Mouse (Mus musculus): ENCODE measurements around the gene Peli2.

Peli2 gene

DNA sequence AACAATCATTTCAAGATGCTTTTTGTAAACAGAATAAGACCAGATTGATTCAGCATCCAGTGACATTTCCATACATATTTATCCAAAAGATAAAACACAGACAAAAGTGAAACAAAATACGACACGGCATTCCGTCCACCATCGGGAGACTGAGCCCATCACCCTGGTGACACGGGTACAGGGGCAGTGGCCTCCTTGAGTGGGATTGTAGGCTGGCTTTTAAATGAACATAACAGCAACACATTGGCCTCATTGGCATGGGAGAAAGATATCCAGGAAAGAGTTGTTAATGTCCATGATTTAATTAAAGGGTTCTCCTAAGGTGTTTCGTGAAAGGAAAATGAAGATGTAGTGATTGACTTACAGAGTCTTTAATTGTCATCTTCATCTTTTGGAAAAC, 5.3 kb downstream of the Peli2 start:
- no peak for DNase-seq (ENCODE audit: low read depth, low spot score)

DNA sequence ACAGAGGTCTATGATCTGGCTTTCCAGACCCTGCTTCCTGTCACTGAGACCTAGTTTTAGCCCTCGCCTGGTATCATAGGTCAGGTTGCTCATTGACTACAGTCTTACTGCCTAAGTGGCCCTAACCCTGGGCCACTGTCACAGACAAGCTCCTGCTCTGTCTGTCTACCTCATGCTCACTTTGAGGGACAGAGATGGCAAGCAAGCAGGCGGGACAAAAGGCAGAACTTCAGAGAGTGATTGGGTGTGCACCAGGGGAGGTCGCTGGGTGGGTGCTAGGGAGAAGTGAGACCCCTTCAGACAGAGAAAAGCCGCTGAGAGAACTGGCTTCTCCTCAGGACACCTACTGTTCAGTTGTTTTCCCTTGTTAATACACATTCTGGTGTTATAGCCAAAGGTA, 6.3 kb downstream of the Peli2 start:
- no peak for DNase-seq (ENCODE audit: low read depth, low spot score)

DNA sequence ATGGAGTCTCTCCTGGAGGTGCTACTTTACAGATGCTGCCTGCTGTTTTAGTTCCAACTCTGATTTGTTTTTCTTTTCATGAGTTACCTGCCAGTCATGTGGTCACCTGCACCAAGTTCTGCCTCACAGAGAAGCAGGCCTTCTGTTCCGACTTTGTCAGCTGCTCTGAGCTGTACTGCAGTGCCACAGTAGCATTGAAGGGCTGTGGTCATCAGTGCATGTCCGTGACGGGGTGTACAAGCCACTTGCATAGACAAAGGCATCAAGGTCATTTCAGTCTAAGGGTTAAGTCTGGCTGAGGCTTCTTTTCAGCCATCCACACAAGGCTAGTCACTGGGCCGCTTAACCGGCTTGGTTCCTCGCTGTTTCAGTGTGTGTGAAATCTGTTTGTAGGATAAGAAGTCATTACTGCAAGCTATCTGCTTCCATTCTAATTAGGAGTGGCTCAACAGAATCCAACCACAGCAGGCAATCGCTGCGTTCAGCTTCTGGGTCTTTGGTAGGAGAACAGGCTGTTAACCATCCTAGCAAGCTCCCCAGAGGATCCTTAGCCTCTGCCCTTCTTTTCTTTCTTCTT, 7.1 kb downstream of the Peli2 start:
- DNase-seq (ENCODE audit: low read depth, low spot score): no peak

DNA sequence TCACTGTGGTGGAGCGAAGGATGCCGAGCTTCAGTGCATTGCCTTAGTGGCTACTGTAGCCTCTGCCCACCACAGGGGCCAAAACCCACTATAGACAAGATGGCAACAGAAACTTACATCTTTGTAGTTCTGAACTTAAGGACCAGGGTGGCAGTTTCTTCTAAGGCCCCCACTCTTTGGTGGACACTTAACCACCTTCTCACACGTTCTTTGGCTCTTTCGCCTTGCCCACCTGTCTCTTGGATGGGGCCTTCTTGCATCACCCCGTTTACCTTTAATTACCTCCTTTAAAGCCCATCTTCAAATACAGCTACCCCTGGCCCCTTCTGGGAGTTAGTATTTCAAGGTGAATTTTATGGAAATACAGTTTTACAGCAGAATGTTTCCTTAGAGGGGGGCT, 8.1 kb downstream of the Peli2 start:
- DNase-seq (ENCODE audit: low read depth, low spot score): no peak

DNA sequence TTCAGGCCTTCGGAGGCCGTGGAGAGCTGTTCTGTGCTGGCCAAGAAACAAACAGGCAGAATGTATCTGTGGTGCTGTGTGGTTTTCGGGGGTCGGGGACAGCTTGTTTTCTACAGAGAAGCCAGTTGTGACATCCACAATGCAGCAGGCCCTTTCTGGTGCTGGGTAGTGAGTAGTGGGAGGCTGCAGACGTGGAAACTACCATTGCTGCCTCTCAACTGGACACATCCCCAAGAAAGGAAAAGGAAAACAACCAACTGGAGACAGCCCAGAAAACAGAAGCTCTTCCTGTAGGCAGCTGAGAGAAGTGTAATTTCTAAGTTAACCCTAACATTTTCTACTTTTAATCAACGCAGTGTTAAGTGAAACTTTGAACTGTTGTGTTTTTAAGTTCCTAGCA, 9.4 kb downstream of the Peli2 start:
- no peak for DNase-seq (ENCODE audit: low read depth, low spot score)

DNA sequence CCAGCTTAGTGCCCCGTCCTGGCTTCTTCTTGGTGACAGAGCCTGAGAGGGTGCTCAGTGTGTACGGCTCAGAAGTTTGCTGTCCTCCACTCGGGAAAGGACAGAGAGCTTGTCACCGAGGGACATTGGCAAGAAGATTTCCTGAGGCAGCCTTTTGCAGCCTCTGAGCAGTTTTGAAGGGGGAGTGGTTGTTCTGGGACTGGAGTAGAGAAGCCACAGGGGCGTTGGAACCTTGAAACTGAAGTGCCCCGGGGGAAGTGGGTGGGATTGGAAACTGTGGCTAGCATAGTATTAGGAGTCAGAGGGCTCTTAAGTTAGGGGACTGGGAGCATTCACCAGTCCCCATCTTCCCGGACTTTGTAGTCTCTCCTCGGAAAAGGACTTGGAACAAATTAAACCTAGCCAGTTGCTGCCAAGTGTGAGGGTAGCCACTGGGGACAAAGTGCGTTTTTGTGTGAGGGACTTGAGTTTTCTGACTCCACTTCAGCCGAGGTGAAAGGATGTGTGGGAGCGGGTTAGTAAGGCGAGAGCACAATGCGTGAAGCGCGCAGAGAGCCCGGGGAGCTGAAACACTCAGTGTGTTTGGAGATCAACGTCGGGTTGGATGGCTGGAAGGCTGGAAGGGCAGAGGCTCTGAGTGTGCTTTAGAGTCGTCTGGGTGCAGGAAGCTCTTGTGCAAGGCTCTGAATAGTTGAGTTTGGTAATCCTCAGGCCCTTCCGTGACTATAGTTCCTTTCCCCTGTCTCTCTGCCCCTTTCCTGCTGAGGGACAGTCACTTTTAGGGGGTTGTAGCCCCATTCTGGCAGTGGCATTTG, 10.3 kb downstream of the Peli2 start:
- DNase-seq (ENCODE audit: low read depth, low spot score): no peak

DNA sequence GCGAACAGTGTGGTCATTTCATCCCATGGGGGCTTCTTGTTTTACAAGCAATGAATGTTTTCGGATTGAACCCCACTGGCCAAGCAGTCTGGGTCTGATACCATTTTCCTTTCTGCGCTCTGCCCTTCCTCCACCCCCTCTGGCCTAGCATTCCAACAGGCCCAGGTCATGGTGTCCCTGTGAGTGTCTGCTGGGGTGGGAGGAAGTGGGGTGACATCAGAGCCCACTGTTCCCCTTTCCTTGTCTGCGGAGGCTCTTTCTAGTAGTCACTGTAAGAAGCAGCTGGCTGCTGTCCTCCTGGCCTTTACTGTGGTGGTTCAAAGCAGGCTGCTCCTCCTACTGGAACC, 10.9 kb downstream of the Peli2 start:
- no peak for DNase-seq (ENCODE audit: low read depth, low spot score)

DNA sequence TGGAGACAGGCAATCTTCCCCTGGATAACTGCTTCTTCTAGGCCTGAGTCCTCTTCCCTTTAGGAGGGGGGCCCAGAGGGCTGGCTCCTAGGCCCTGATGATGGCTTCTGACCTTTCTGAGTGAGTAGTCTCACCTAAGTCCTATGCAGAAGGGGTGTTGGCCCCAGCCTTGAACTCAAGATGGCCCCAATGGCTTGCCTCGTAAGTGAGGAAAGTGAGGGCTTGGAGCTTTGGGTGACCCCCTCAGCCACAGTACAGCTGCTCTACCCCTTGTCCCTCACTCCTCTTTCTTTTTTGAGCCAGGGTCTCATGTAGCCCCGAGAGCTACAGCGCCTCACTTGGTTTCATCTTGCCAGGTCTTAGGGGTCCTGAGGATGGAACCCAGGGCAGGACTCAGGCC, 11.6 kb downstream of the Peli2 start:
- DNase-seq (ENCODE audit: low read depth, low spot score): no peak

DNA sequence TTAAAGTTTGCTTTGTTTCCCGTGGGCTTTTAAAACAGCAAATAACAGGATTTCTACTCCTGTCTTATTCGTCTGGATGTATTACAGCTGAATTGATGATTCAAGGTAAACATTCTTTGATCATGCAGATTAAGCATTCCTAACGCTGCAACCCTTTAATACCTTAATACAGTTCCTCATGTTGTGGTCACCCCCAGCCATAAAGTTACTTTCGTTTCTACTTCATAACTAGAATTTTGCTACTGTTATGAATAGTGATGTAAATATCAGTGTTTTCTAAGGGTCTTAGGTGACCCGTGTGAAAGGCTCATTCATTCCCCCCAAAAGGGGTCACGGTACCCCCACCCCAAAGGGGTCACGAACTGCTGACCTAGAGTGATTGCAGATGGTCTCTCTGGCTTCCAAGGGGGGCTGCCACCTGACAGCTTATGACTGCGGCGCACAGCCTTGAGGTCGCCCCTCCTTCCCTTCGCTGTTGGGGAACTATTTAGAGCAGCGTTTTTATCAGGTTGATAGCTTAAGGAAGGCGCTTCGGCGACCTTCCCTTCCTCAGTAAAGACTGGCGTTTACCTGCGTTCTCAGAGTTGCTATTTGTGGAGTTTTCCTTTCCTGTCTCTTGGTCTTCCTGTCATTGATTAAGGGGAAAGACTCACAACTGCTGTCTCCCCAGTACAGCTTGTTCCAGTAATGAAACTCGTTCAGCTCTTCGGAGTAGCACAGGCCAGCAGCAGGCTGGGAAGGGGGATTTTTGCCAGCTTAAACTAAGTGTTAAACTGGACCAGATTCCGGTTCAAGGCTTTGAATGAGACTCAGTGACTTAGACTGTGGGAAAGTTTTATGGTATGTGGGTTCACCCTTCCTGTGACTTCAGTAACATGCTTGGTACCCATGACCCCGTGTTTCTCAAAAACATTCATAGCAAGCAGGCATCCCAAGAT, 12.5 kb downstream of the Peli2 start:
- no peak for DNase-seq (ENCODE audit: low read depth, low spot score)

DNA sequence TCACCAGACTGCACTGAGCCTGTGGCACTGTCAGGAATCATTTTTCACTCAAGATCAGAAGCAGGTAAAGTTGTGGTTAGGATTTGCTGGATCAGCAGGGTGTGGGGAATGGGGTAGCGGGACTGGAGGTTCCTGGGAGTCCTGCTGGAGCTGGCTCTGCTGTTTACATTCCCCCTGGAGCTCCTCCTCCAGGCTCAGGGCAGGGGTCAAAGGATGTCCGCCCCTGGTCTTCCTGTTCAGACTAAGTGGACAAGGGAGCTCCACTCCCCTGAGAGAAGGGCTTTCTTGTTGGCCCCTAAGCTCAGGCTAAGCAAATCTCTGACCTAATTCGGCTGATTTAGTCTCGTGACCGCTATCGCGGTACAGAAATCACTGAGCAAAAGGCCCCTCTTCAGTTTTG, 13.7 kb downstream of the Peli2 start:
- DNase-seq (ENCODE audit: low read depth, low spot score): no peak

DNA sequence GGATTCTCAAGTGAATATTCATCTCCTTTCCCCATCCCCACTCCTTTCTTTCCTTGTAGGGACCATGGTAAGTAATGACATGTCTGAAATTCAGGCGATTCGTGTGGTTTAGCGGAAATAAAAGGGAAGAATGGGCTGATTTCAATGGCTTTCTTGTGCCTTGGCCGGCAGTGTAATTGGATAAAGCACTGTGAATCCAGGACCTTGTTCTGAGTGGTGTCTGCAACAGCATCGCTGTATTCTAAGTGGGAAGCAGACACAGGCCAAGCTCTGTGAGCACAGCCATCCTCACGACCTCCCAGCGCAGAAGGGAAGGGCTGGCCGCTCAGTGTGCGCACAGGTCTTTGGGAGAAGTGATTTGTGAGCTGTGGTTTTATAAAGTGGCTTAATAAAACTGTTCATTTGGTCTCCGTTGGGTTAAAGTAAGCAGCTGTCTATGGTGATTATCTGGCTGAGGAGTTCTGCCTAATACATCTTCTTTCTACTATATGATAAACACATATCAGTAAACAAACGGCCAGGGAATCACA, 15.3 kb downstream of the Peli2 start:
- DNase-seq (ENCODE audit: low read depth, low spot score): no peak

DNA sequence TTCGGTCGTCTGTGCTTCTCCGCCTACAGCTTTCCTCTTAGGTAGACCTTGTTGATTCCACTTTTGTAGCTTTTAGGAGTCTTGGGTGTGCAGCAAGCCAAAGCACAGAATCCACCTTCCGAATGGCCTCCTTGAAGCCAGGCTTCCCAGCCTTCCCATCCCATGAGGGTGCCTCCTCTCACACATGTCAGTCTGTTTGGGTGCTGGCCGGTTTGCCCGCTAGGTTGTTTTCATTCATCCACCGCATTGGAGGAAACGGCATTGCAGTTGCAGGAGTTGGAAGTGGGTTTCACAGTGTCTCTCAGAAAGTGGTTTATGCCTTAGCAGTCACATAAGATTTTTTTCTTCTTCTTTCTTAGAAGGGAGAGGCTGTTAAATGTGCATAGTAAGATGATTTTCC, 17.1 kb downstream of the Peli2 start:
- DNase-seq (ENCODE audit: low read depth, low spot score): no peak

DNA sequence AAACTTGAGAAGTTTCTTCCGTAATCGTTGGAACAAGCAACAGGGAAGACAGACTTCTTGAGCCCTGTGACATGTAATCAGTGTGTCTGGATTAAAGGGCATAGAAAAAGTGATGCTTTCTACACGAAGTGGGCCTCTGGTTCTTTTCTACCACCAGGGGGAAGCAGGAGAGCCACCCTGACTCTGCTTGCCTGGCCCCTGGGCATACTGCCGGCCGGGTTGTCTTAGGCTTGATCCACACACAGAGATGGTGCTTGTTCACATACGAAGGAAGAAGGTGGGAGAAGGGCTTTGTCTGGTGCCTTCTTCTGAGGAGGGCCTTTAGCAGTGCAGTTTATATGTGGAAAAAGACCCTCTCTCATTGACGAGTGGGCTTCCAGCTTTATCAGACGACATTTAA, 17.5 kb downstream of the Peli2 start:
- no peak for DNase-seq (ENCODE audit: low read depth, low spot score)

DNA sequence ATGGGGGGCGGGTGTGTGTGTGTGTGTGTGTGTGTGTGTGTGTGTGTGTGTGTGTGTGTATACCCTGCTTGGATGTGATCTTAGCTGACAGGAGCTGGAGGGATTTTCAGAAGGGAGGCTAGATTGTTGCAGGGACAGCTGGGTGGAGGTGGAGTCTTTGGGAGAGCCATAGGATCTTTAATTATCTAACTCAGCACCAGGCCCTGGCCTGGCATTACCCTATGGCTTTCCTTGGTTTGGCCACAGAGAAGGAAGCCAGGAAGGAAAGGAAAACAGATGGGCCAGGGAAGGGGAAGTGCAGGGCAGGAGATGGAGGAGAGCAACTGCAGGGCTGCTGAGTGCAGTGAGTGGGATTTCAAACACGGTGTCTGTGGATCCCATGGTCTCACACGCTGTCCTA, 18.8 kb downstream of the Peli2 start:
- DNase-seq (ENCODE audit: low read depth, low spot score): no peak

DNA sequence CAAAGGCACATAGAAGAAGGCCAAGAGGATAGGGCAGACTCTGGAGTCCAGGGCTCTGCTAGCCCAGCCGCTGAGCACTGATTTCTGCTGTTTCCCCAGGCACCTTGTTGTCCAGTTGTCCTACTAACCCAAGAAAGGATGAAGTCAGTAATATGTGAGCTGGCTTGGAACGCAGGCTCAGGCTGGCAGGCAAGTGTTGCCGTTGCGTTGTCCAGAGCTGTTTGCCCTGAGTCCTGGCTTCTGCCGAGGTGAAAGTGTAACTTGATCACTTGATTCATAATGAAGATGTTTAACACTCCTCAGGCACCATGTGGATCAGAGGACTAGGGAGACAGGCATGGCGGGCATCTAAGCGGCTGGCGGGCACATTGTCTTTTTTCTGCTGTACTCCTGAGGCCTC, 21.1 kb downstream of the Peli2 start:
- no peak for DNase-seq (ENCODE audit: low read depth, low spot score)

DNA sequence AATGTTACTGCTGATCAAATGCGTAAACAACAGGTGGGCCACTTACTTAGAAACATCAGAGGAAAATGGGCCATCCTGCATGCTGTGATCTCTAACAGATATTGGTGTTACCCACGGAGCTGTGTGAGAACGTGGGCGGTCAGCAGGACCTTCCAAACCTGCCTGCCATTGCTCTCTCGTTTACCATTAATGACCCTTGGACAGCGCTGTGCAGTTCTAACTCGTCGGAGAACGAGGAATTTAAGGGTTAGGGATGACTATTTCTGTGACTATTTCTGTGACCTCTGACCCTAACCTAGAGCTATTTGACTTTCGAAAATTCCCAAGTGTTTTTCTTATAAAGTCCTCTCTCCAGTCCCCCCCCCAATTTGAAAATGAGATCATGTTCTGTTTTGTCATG, 22.1 kb downstream of the Peli2 start:
- no peak for DNase-seq (ENCODE audit: low read depth, low spot score)

DNA sequence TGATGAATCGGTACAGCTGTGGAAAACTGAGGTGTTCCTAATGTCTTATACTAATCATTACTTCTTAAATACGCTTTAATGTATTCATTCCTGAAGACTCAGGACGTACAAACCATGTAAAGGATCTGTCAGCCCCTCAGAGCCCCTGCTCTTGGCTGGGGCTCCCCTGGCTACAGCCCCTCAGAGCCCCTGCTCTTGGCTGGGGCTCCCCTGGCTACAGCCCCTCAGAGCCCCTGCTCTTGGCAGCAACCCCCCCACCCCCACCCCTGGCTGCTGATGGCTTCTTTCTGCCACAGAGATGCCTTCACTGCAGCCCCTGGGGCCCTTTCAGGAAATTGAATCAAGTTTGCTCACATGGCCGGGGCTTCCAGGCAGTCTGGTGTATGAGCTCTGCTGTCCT, 22.5 kb downstream of the Peli2 start:
- no peak for DNase-seq (ENCODE audit: low read depth, low spot score)

DNA sequence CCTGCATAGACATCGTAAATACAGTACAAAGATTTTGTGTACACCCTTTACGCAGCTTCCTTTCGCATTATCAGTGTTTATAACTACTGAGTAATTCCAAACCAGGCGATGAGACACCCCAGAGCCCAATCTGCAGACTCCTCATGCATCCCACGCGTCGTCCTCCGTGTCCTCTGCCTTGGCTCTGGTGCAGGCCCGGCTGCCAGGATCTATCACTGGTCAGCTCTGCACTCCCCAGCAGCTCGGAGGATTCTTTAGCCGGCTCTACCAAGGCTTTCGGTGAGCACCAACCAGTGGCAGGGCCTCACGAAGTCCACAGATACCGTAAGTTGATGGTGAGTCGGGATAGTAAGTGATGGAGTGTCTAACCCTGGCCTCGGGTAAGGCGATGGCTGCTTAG, 23.7 kb downstream of the Peli2 start:
- DNase-seq (ENCODE audit: low read depth, low spot score): no peak

DNA sequence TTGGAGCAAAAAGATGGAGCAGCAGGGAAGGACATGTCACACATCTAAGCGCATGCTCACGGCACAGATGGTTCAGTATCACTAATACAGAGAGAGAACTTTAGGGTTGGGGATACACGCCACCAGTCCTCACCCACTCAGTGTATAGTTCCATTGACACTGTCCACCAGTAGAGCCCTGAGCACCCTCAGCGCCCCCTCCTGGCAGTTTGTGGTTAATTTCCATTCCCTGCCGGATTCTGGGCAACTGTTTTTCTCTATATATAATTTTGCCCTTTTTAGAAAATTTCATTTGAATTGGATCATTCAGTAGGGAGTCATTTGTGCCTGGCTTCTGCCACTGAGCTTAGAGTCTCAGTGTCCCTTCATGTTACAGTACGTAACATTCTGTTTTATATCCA, 27.1 kb downstream of the Peli2 start:
- DNase-seq (ENCODE audit: low read depth, low spot score): no peak

DNA sequence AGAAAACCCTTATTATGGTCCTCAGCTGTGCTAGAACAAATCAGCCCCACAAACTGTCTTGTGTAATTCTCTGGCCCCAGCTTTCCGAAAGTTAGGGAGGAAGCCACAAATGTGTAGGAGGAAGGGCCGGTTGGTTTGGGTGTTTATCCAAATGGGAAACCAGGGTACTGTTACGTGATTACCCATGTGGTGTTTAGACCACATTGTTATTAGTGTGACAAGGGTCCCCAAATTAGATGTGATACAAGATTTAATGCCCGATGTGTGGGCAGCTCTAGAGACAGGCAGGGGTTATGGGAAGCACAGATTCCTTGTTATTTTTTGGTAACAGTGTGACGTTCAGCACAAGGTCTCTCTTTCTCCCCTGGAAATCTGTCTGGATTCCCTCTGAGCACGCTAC, 28.0 kb downstream of the Peli2 start:
- DNase-seq (ENCODE audit: low read depth, low spot score): no peak

DNA sequence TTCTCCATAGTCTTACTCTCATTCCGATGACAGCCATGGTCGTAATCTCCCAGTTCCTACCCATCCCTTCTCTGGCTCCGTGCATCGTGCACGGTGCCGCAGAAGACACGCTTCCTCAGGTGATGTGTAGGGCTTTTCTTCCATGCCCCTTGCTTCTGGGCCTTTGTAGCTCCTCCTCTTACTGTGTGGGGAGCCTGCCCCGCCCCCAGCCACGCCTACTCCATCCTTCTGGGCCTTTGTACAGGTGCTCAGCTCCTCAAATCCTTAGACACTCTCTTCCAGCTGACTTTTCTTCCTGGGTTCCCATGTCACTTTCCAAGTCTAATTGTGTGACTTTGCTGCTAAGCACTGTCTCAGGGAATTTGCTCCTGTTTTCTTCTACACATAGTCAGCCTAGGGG, 28.7 kb downstream of the Peli2 start:
- DNase-seq (ENCODE audit: low read depth, low spot score): no peak

DNA sequence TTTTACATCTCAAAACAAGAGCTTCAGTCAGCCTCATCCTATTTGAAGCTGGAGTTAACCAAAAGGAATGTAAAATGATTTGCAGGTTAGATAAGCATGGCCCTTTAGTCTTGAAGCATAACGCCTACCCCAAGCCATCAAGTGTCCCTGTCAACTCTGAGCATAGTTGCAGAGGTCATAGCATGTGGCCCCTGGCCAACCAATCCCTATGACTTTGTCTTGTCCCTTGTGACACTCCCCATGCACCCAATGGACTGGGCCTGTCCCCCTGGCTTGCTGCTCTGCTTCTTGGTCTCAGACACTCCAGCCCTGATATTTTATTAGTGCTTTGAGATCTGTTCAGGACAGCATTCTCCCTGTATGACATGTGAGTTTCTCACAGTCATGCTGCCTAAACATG, 30.3 kb downstream of the Peli2 start:
- DNase-seq (ENCODE audit: low read depth, low spot score): no peak

DNA sequence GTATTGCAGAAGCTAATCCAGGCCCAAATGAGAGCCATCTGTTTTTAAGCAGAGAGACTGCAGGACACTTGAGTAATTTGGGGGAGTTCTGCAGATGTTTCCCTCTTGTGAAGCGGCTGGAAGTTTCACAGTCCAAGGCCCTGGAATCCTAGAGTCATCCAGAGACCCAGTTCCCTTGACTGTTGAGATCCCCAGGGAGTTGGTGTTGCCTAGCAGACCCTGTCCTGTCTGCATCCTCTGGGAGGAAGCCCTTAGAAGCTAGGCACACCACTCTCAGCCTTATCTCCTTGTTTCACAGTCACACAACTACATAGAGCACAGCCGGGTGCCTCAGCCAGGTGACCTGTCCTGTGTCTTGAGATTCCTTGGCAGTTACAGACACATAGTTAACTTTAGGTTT, 30.9 kb downstream of the Peli2 start:
- DNase-seq (ENCODE audit: low read depth, low spot score): no peak
